Mouse (Mus musculus) liver, adult 2 months (tissue): ENCODE measurements around the gene Wdr76. TPM values are rescaled to one million over a fixed set of nuclear protein-coding genes. Genes with fewer than 3 reads are reported as not detected.
A peak's percentile ranks its signal among the peaks of the same experiment; 100 is the strongest.
"Not testable (repeated sequence)": the region's sequence is repeated elsewhere in the genome, so short reads cannot be mapped to it uniquely, and the experiment has no call there.

ENCODE experiments used
- DNase-seq: peaks from one replicate; pipeline ENCODE4 v3.0.0-alpha.2; 2011; ENCODE audit warnings: low read depth, low spot score; ENCODE audit errors: extremely low read depth
- H3K27ac ChIP-seq: fragments of 200-500 bp; replicated peaks from 2 replicates; pipeline ENCODE4 v1.5.1; 2012; ENCODE audit warnings: low read depth, mild to moderate bottlenecking, control low read depth, inconsistent platforms, low read length; ENCODE audit not compliant: insufficient read depth
- H3K27me3 ChIP-seq: fragments of 200-500 bp; 2 replicates; pipeline ENCODE4 v1.6.1; 2012; ENCODE audit warnings: mild to moderate bottlenecking, moderate library complexity, low read length, inconsistent platforms; ENCODE audit not compliant: control insufficient read depth, insufficient read depth
- H3K36me3 ChIP-seq: fragments of 200-500 bp; 2 replicates; pipeline ENCODE4 v1.6.1; 2012; ENCODE audit warnings: low read length, inconsistent platforms; ENCODE audit not compliant: control insufficient read depth, insufficient read depth
- H3K4me1 ChIP-seq: fragments of 200-500 bp; 2 replicates; pipeline ENCODE4 v1.6.1; 2011; ENCODE audit warnings: low read length; ENCODE audit not compliant: control insufficient read depth, insufficient read depth
- H3K4me3 ChIP-seq: fragments of 200-500 bp; 2 replicates; pipeline ENCODE4 v1.5.1; 2011; ENCODE audit warnings: low read depth, mild to moderate bottlenecking, control low read depth, low read length, moderate library complexity; ENCODE audit not compliant: insufficient read depth
- H3K79me2 ChIP-seq: fragments of 200-500 bp; 2 replicates; pipeline ENCODE4 v1.6.1; 2012; ENCODE audit warnings: inconsistent platforms, mild to moderate bottlenecking, low read length, moderate library complexity; ENCODE audit not compliant: control insufficient read depth, insufficient read depth
- H3K9ac ChIP-seq: fragments of 200-500 bp; 2 replicates; pipeline ENCODE4 v1.6.1; 2012; ENCODE audit warnings: low read depth, mild to moderate bottlenecking, control low read depth, inconsistent platforms, low read length
- CTCF ChIP-seq: fragments of 200-500 bp; IDR thresholded peaks from 2 replicates; pipeline ENCODE4 v1.5.1; 2011; ENCODE audit warnings: low read depth, low read length, control low read depth
- POLR2A ChIP-seq: fragments of 200-500 bp; IDR thresholded peaks from 2 replicates; pipeline ENCODE4 v1.6.1; 2011; ENCODE audit warnings: low read length, control low read depth; ENCODE audit not compliant: insufficient read depth; ENCODE audit errors: extremely low read depth
- WGBS: fragments of 180-500 bp; shearing (Covaris S2); methylation state at CpG from one replicate; pipeline ENCODE4 v1.1.7; 2018; 5-methylcytosine and 5-hydroxymethylcytosine counted together
- polyA plus RNA-seq: library from polyadenylated mRNA; depleted of rRNA; stranded (reverse); fragments of >200 nt; gene quantifications from 2 replicates; pipeline ENCODE4 v1.2.3, GENCODE M21; 2012; rRNA removed
- total RNA-seq: library from RNA; depleted of rRNA; stranded (reverse); fragments of >200 nt; gene quantifications from 2 replicates; pipeline ENCODE4 v1.2.3, GENCODE M21; 2014; rRNA removed

Wdr76 gene
- total RNA-seq = 1.5 and 2.1 TPM in 2 replicates
- 0.70 and 1.2 TPM in 2 replicates for polyA plus RNA-seq

- not testable (repeated sequence) for H3K27me3 ChIP-seq, H3K36me3 ChIP-seq, H3K4me1 ChIP-seq, H3K79me2 ChIP-seq
- Histone ChIP-seq H3K4me3 (peak within 1 kb of the TSS; percentile 66), H3K9ac (peak within 1 kb of the TSS; percentile 73), H3K27ac (peak within 1 kb of the TSS; percentile 41; the same call in 1 of the 2 replicates)
- peak; percentile 87 for TF ChIP-seq POLR2A
- peak; percentile 88 for DNase-seq
- 3% methylated on average over 42 of the region's 42 CpGs for WGBS
Measured at GRCm38 (mm10) chr2:121505942-121506882, at the start of gene Wdr76, which contains the start of gene Mfap1a. Gene Wdr76 (plus strand): TSS chr2:121506723. Gene Mfap1a (minus strand): TSS chr2:121506665.

GRCm38 (mm10) chr2:121460071-121460470 lies 46.5 kb upstream of the Wdr76 start:
- Histone ChIP-seq H3K79me2 (no peaks in the 10 kb centered on the region), H3K4me3 (no peak overlapping the region), H3K4me1 (peaks cover 4% of the 10 kb centered on the region; the same call in 1 of the 2 replicates), H3K36me3 (peaks cover 8% of the 10 kb centered on the region; the same call in 1 of the 2 replicates), H3K9ac (no peak overlapping the region), H3K27me3 (no peaks in the 10 kb centered on the region), H3K27ac (no peak overlapping the region)
- 78% methylated on average over 2 of the region's 2 CpGs for WGBS
- no peak for DNase-seq
- no peak for TF ChIP-seq POLR2A
- TF ChIP-seq CTCF = no peak

- not testable (repeated sequence) for DNase-seq, H3K4me3 ChIP-seq, H3K27me3 ChIP-seq, H3K27ac ChIP-seq, H3K9ac ChIP-seq, H3K36me3 ChIP-seq, H3K79me2 ChIP-seq, H3K4me1 ChIP-seq
- WGBS = 0% methylated on average over 1 of the region's 6 CpGs
Measured at GRCm38 (mm10) chr2:121468982-121469381, 37.5 kb upstream of the Wdr76 start.

GRCm38 (mm10) chr2:121472783-121473182 lies 33.7 kb upstream of the Wdr76 start:
- H3K27me3 ChIP-seq, H3K79me2 ChIP-seq, H3K4me3 ChIP-seq, H3K4me1 ChIP-seq, DNase-seq, H3K27ac ChIP-seq, H3K9ac ChIP-seq, H3K36me3 ChIP-seq: not testable (repeated sequence)
- 93% methylated on average over 3 of the region's 3 CpGs for WGBS

- WGBS = 4% methylated on average over 41 of the region's 41 CpGs
- peak; percentile 89 for DNase-seq
- Histone ChIP-seq H3K27ac (peak within 1 kb of the TSS; percentile 21; the same call in 1 of the 2 replicates), H3K4me3 (peak within 1 kb of the TSS; percentile 61), H3K9ac (peak within 1 kb of the TSS; percentile 56)
- peak; percentile 88 for TF ChIP-seq POLR2A
- not testable (repeated sequence) for H3K36me3 ChIP-seq, H3K79me2 ChIP-seq, H3K4me1 ChIP-seq, H3K27me3 ChIP-seq
Measured at GRCm38 (mm10) chr2:121473301-121474179, 33.0 kb upstream of the Wdr76 start, which contains the start of gene Mfap1b. Gene Mfap1b (minus strand): TSS chr2:121474067.
